Mouse (Mus musculus) adrenal gland, adult 18-20 months (tissue): ENCODE measurements around the gene Pex12. TPM values are rescaled to one million over a fixed set of nuclear protein-coding genes. Genes with fewer than 3 reads are reported as not detected.
A peak's percentile ranks its signal among the peaks of the same experiment; 100 is the strongest.
"Not testable (repeated sequence)": the region's sequence is repeated elsewhere in the genome, so short reads cannot be mapped to it uniquely, and the experiment has no call there.

ENCODE experiments used
- DNase-seq, 2 experiments: peaks; one replicate each; pipeline ENCODE4 v3.0.0; 2021 to 2022; ENCODE audit warnings: low spot score in 2 of 2
- long read RNA-seq, 2 experiments: library from polyadenylated mRNA; stranded (forward); transcript quantifications; one replicate each; pipeline ENCODE4 v2.0.0; 2021
- total RNA-seq, 2 experiments: library from RNA; stranded (reverse); gene quantifications; 1 replicate in 1 of 2; 2 replicates in 1 of 2; pipeline ENCODE4 v1.2.3; 2021

Pex12 gene
- total RNA-seq, result 10 to 100 TPM; 14.9 to 16.9 TPM
- long read RNA-seq, experiment 1, transcript Pex12-202 (4 exons, 2,389 nt), result major isoform, 6 of 14 reads
- long read RNA-seq, experiment 1, partial matches to known transcripts, result 0 of 14 reads
- long read RNA-seq, experiment 1, other reads (novel, unspliced or antisense), result 6 of 14 reads
- long read RNA-seq, experiment 2, transcript Pex12-202 (4 exons, 2,389 nt), result major isoform, 17 of 29 reads
- long read RNA-seq, experiment 2, transcript Pex12-201 (4 exons, 2,729 nt), result minor isoform, 6 of 29 reads
- long read RNA-seq, experiment 2, partial matches to known transcripts, result 0 of 29 reads
- long read RNA-seq, experiment 2, other reads (novel, unspliced or antisense), result 3 of 29 reads

- DNase-seq, result peak; percentile 92 to 93
Observed at GRCm38 (mm10) chr11:83302526-83303251, at the start of gene Pex12. Gene Pex12, minus strand, starts transcription at chr11:83302586.

GRCm38 (mm10) chr11:83341716-83342245 lies 39.4 kb upstream of the Pex12 start:
- no peak for DNase-seq

DNA sequence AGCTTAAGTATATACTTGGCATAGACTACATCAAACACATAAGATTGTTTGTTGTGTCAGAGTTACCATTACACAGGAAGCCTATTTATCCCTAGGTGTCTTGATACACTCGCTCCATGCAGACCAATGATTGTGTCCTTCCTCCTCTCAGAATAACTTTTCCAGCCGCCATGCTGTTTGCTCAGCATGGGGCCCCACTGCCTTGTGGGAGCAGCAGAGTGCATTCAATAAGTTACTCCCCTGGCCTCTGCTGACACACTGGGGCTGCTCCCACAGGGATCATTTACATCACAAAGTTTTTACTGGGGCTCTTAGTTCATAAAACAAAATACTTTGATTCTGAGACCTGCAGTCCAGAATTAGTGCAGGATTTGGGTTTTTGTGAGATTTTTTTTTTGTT lies 37.3 kb upstream of the Pex12 start:
- no peak for DNase-seq

DNA sequence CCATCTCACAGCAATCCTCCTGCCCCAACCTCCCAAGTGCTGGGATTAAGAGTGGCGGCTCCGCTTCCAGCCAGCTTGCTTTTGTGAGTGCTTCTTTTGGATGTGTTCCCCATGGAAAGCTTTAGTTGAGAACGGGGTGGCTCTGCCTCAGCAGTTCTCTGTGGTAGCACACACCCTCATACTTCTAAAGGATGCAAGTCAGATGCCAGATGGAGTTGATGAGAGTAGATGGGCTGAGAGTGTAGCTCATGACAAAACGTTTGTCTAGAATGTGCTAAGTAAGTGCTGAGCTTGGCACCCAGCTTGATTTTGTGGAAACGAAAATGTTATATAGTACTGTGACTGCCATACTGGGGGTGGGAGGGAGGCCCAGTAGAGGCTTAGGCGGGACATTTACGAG lies 33.4 kb upstream of the Pex12 start:
- DNase-seq, result no peak

DNA sequence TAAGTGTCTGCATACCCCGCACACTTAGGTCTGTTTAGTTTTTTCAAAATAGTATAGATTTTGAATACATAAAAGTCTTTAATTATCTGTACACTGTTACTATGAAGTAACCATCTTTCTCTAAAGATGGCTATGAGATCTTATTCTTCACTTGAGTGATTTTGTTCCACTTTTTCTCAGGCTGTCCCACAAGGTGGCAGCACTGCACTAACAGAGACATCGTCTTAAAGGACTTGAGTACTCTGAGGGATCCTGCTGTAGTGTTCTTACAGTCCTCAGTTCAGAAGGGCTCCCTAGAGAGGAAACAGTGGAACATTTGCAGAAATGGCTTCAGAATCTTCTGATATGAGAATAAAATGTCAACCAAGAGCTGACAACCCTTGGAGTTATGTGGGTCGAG lies 25.0 kb upstream of the Pex12 start:
- peak; percentile 33 to 52 for DNase-seq

- not testable (repeated sequence) for DNase-seq
Observed at GRCm38 (mm10) chr11:83326692-83327091, 24.3 kb upstream of the Pex12 start.

- DNase-seq, result no peak
Observed at GRCm38 (mm10) chr11:83319048-83319447, 16.7 kb upstream of the Pex12 start.

- no peak for DNase-seq
Observed at GRCm38 (mm10) chr11:83312471-83312870, 10.1 kb upstream of the Pex12 start.

DNA sequence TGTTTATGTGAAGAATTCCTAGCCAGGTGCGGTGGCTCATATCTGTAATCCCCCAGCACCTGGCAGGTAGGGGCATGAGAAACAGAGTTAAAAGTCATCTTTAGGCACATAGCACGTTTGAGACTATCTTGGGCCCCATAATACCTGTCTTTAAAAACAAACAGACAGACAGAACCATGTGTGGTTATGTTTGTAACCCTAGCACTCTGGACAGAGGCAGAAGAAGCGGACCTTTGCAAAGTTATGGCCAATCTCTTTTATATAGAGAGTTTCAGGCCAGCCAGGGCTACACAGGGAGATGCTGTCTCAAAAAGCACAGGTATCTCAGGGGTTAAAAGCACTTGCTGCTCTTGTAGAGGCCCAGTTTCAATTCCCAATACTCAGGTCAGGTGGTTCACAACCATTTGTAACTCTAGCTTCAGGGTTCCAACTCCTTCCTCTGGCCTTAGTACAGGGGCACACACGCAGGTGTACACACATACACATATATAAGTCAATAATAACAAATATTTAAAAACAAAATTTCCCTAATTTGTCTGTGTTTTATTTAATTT lies 4.4 kb upstream of the Pex12 start:
- DNase-seq, result no peak

- DNase-seq, result no peak
Observed at GRCm38 (mm10) chr11:83304485-83304884, 2.1 kb upstream of the Pex12 start.

GRCm38 (mm10) chr11:83303751-83304150 lies 1.4 kb upstream of the Pex12 start:
- no peak for DNase-seq

- DNase-seq, result no peak
Observed at GRCm38 (mm10) chr11:83302124-83302523, 262 bp downstream of the Pex12 start.

DNA sequence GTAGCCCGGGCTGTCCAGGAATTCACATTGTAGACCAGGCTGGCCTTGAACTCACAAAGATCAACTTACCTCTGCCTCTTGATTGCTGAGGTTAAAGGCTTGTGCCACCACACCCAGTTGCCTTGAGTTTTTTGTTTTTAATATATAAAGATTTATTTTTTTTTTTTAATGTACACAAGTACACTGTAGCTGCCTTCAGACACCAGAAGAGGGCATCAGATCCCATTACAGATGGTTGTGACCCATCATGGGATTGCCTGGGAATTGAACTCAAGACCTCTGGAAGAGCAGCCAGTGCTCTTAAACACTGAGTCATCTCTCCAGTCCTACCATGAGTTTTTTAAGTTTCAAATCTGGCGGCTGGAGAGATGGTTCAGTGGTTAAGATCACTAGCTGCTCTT lies 955 bp downstream of the Pex12 start:
- DNase-seq, result no peak

GRCm38 (mm10) chr11:83299724-83300123 lies 2.7 kb downstream of the Pex12 start:
- no peak for DNase-seq

DNA sequence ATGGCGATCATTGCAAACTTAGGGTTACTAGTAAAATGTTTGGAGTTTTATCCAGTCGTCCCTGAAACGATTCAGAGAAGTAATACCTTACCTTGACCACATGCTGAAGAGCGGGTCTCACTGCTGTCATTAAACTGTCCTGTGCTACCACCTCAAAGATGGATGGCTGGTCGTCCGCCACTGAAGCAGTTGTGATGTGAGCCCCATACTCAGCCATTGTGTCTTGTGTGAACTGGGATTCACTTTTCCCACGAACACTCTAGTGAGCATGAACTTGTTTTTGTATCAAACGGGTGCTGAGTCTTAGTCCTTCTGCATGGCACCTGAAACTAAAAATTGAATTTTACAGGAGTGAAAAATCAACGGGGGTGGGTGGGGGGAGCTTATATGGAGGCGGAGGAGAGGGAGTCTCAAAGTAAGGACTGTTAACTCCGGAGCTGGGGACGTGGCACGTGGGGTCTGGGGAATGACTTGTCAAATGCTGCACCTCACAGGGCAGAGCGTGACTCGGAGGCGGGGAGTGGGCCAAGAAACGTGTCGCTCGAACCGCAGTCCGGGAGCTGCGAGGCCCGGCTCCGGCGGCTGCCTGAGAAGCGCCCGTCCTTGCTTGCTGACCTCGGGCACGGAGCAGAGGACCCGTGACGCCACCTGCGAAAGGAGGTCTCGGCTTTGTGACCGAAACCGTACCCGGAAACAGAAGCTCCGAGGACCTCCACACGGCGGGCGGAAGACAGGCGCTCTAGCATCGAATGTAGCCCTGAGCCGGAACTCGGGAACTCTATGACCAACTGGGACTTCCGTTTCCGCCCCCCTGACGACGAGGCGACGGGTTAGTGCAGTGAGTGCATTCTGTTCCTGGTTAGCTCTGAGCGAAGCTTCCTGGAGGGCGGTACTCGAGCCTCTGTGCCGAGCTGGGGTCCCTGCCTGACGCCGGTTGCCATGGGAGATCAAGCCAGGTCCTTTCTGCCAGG lies 3.9 kb downstream of the Pex12 start, which contains the start of gene Ap2b1:
Gene Ap2b1 (plus strand): TSS at position 800 of the 971 bp plus-strand sequence.
- DNase-seq, result peak; percentile 85

DNA sequence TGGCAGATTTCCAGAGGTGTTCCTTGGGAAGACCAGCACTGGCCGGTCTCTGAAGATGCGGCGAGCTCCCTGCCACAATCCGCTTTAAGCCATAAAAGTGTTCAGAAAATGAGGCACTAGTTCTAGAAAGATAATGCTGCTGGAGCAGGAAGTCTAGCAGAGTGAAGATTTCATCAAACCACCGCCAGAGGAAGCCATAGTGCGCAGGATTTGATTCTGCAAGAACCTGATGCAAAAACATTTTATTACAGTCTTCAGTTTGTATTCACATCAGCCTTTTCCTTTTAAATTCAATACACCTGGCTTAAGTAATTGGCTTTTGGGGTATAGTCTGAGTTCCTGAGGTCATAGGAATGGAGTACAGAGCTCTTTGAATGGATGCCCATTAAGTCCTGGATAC lies 4.6 kb downstream of the Pex12 start:
- no peak for DNase-seq

- no peak for DNase-seq
Observed at GRCm38 (mm10) chr11:83294133-83294532, 8.3 kb downstream of the Pex12 start.

- no peak for DNase-seq
Observed at GRCm38 (mm10) chr11:83293182-83293581, 9.2 kb downstream of the Pex12 start.

DNA sequence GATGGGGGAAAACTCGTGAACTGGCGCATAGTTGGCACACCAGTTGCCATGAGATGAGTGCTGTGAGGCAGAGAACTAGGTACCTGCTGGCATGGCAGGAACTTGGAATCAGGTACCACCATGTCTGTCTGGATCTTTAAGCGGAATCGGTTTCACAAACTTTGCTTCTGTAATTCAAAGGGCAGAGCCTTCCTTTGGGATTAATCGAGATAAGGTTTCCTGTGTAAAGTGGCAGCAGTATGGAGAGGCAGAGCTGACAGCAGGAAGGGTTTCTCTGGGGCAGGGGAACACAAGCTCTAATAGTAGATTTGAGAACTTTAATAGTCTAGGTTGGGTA lies 10.2 kb downstream of the Pex12 start:
- no peak for DNase-seq

- peak; percentile 86 for DNase-seq
Observed at GRCm38 (mm10) chr11:83291375-83292250, 10.8 kb downstream of the Pex12 start.
